ENCODE assay signal across 7 mouse cellular contexts in genomic region chr9:83726979-83727378, GRCm38 (mm10).
A peak's percentile ranks its signal among the peaks of the same experiment; 100 is the strongest.
DNase-seq lines count a peak whose midpoint lies in the region; ATAC-seq and TF ChIP-seq lines count a peak whose summit lies in the region.

No protein-coding gene starts in this region.

- TF ChIP-seq CTCF in lung, embryonic 14.5 days (IDR thresholded peaks at IDR 0.05; ENCODE audit: low read depth), result no peak

- no peak overlapping the region for H3K27ac ChIP-seq in lung, embryonic 14.5 days (ENCODE audit: low read depth)
- H3K27ac ChIP-seq in forebrain, embryonic 13.5 days, result no peak overlapping the region
- no peak overlapping the region for H3K27ac ChIP-seq in limb, embryonic 11.5 days (replicated peaks; ENCODE audit: low read depth, low read length)

- H3K4me1 ChIP-seq in lung, embryonic 14.5 days (ENCODE audit: insufficient read depth), result no peaks in the 10 kb centered on the region
- peaks cover 9% of the 10 kb centered on the region; the same call in 1 of the 2 replicates for H3K4me1 ChIP-seq in forebrain, embryonic 13.5 days
- H3K4me1 ChIP-seq in limb, embryonic 11.5 days (ENCODE audit: control insufficient read depth, insufficient read depth, low read length), result no peaks in the 10 kb centered on the region

- peak overlapping the region; percentile 32 for H3K4me3 ChIP-seq in lung, embryonic 14.5 days (ENCODE audit: low read depth, low read length)
- H3K4me3 ChIP-seq in forebrain, embryonic 13.5 days, result peak overlapping the region; percentile 25
- no peak overlapping the region for H3K4me3 ChIP-seq in limb, embryonic 11.5 days (ENCODE audit: low read depth, low read length)

- DNase-seq in lung, embryonic 14.5 days, result no peak
- DNase-seq in lung, adult 18-20 months, result no peak
- no peak for DNase-seq in limb, embryonic 11.5 days (ENCODE audit: low spot score)
- DNase-seq in retina, embryonic 14.5 days (ENCODE audit: low spot score), result peak; percentile 37
- no peak for DNase-seq in right cerebral cortex, postnatal 25 days
- DNase-seq in thymus, postnatal 14 days, result no peak

- ATAC-seq in lung, embryonic 14.5 days (ENCODE audit: insufficient read depth), result no peak
- ATAC-seq in forebrain, embryonic 13.5 days, result peak; percentile 36; the same call in 1 of the 2 replicates
- ATAC-seq in limb, embryonic 11.5 days (ENCODE audit: insufficient number of reproducible peaks, low FRiP score, low TSS enrichment, low read depth), result no peak

- H3K27me3 ChIP-seq in lung, embryonic 14.5 days (ENCODE audit: insufficient read depth, low read length), result no peaks in the 10 kb centered on the region
- no peaks in the 10 kb centered on the region for H3K27me3 ChIP-seq in forebrain, embryonic 13.5 days
- no peaks in the 10 kb centered on the region for H3K27me3 ChIP-seq in limb, embryonic 11.5 days (ENCODE audit: control insufficient read depth, insufficient read depth, low read length)

- H3K4me2 ChIP-seq in lung, embryonic 14.5 days, result peak overlapping the region; percentile 69
- H3K4me2 ChIP-seq in forebrain, embryonic 13.5 days, result peak overlapping the region; percentile 58
- H3K4me2 ChIP-seq in limb, embryonic 11.5 days (ENCODE audit: low read depth, severe bottlenecking), result peak overlapping the region; percentile 30; the same call in 1 of the 2 replicates

- H3K9ac ChIP-seq in lung, embryonic 14.5 days, result peak overlapping the region; percentile 26; the same call in 1 of the 2 replicates
- H3K9ac ChIP-seq in forebrain, embryonic 13.5 days, result 0 out of 2 replicates have a peak overlapping the region, but pooled peaks have one; percentile 26
- H3K9ac ChIP-seq in limb, embryonic 11.5 days (ENCODE audit: low read length), result no peak overlapping the region

- no peaks in the 10 kb centered on the region for H3K9me3 ChIP-seq in lung, embryonic 14.5 days (ENCODE audit: low read depth, low read length)
- no peaks in the 10 kb centered on the region for H3K9me3 ChIP-seq in forebrain, embryonic 13.5 days (replicated peaks)
- no peaks in the 10 kb centered on the region for H3K9me3 ChIP-seq in limb, embryonic 11.5 days (ENCODE audit: control insufficient read depth, low read length)

- WGBS in lung, embryonic 14.5 days, result 42% methylated on average over 16 of the region's 16 CpGs
- 48% methylated on average over 16 of the region's 16 CpGs for WGBS in forebrain, embryonic 13.5 days
- 47% methylated on average over 16 of the region's 16 CpGs for WGBS in limb, embryonic 11.5 days

- no peaks in the 10 kb centered on the region for H3K36me3 ChIP-seq in lung, embryonic 14.5 days (ENCODE audit: insufficient read depth)
- H3K36me3 ChIP-seq in forebrain, embryonic 13.5 days (ENCODE audit: poor library complexity, severe bottlenecking), result no peaks in the 10 kb centered on the region
- no peaks in the 10 kb centered on the region for H3K36me3 ChIP-seq in limb, embryonic 11.5 days (ENCODE audit: control insufficient read depth, insufficient read depth, low read length)
